Mouse (Mus musculus) urinary bladder, adult 18-20 months (tissue): Measurements from ENCODE around the gene Nxph2.
"Not testable (repeated sequence)": the region's sequence is repeated elsewhere in the genome, so short reads cannot be mapped to it uniquely, and the experiment has no call there.

Source experiments
- DNase-seq, 2 experiments: peaks; one replicate each; pipeline ENCODE4 v3.0.0; 2022; ENCODE audit warnings: low spot score in 2 of 2, mixed read lengths in 2 of 2

Gene Nxph2

DNA sequence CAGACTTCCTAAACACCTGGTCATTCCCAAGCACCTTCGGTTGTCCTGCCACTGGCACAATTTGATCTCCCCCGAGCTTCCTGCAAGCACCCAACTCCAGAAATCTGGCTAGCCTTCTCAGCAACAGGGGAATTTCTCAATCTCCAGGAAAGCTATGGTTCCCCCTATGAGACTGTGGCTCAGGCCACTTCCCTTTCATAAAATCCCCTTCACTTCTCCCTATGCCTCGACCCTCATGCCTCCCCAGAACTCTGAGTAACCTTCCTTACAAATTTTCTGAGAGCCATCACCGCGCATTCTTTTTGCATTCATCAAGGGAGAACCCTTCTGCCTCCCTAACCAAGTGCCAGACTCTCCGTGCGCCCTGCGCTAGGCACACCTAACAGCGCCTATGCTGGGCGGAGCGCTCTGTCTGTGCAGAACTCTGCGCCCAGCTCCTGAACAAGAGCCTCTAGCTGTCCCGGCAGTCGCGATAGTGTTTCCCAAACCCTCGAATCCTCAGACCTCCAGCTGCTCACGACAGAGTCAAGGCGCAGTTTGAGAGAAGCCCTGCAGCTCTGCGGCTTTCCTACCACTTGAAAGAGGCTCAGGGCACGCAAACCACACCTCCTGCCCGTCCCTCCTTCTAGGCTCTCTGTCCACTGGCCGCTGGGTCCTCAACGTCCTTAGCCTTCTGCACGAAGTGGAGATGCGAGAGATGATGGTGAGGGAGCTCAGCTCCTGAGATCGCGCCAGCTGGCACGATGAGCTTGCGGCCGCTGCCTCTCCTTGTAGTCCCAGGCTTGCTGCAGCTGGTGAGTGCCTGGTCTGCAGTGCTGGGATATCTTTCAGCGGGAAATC lies at the start of gene Nxph2:
TSS of gene Nxph2 (plus strand) at position 501 of the 840 bp plus-strand sequence.
- DNase-seq = peak in 1 of 2 experiments; percentile 0

DNA sequence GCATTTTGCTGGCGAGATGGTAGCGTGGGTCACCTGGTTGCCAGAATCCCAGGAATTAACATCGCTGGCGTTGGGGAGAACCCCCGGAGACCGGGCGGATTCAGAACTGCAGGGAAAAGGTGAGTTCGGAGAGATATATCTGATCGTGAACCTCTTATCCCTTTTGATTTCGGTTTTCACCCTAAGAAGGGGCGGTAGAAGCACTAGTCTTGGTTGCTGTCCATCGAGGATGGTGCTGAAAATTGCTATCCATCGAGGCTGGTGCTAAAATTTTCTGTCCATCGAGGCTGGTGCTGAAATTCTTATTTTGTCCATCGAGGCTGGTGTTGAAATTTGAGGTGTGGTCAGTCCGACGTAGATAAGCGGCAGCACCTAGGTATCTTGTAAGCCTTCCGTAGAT lies 30.1 kb upstream of the Nxph2 start:
- DNase-seq = not testable (repeated sequence)

- no peak for DNase-seq
Measured at GRCm38 (mm10) chr2:23314869-23315268, 6.2 kb upstream of the Nxph2 start.
